Mouse (Mus musculus) leukemia stem cell, adult 10-12 weeks (primary cell): ENCODE results near the gene Gbp6. TPM values are rescaled to one million over a fixed set of nuclear protein-coding genes. Genes with fewer than 3 reads are reported as not detected.

Source experiments
- polyA plus RNA-seq: library from polyadenylated mRNA; stranded (reverse); fragments of >175 nt; gene quantifications from 2 replicates; pipeline ENCODE4 v1.2.3, GENCODE M21; 2012; ENCODE audit warnings: low replicate concordance

The Gbp6 gene
- 0.15 and 0.36 TPM in 2 replicates for polyA plus RNA-seq

DNA sequence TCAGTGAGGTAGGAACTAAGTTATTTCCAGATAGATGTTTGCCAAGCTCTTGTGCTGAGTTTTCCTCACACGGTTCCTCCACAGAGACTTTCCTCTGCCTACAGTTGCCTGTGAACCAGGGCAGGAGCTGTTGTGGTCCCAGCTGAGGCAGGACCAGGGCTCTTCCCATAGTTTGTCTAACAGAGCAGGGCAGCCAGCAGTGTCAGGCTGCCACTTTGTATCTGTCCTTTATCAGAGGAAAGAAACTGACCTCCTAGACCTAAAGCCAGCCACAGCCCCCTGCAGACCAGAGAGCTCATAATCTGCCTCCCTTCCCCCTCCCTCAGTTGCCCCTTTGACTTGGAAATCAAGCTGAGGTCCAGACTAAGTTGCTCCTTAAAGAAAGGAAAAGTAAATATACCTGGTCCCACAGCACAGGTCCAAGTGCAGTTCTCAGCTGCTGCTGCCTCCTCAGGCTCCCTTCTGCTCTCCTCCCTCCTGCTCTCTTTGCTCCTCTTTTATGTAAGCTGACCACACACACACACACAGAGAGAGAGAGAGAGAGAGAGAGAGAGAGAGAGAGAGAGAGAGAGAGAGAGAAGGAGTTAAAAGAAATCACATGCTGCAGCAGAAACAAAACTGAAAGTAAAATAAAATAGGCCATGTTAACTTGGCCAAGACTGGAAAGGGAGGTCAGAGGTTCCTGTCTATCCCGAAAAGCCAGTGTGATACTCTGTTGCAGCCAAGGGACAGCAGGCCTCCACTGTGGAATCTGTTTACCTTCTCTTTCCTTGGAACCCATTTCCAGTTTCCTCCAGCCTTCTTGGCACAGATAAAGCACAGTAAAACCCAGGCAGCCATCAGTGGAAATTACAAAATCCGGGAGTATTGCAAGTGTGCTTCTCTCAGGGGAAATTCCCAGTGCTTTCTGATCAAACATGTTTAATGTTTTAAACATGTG lies at the start of gene Gbp6, which contains the start of gene Gm43302:
TSS of gene Gbp6 (minus strand) at position 473 of the 940 bp plus-strand sequence.
TSS of gene Gm43302 (minus strand) at position 470 of the 940 bp plus-strand sequence.

DNA sequence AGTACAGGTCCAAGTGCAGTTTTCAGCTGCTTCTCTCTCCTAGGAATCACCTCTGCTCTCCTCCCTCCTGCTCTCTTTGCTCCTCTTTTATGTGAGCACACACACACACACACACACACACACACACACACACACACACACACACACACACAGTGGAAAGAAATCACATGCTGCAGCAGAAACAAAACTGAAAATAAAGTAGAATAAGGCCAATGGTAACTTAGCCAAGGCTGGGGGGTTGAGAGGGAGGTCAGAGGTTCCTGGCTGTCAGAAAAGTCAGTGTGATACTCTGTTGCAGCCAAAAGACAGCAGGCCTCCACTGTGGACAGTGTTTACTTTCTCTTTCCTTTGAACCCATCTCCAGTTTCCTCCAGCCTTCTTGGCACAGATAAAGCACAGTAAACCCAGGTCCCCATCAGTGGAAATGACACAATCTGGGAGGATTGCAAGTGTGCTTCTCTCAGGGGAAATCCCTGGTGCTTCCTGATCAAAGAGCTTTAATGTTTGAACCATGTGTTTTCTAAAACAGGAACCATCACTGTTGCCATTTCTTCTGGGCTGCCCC lies 53.9 kb downstream of the Gbp6 start, which contains the start of gene Gbp10:
TSS of gene Gbp10 (minus strand) at position 51 of the 565 bp plus-strand sequence.

Other genes starting within 250 kb of the Gbp6 start
- gene Gbp9, start 154.2 kb downstream of the Gbp6 start, polyA plus RNA-seq = 1.7 and 2.8 TPM in 2 replicates
- 0.36 and 1.8 TPM in 2 replicates for gene Gbp8, start 154.2 kb downstream of the Gbp6 start, polyA plus RNA-seq
- gene Gbp4, start 154.1 kb downstream of the Gbp6 start, polyA plus RNA-seq = 1.1 and 4.3 TPM in 2 replicates
- 0.68 TPM in 1 of 2 replicates, not detected in the other for gene Gbp10, start 54.2 kb downstream of the Gbp6 start, polyA plus RNA-seq
- gene Gm43302, start within 50 bp of the Gbp6 start, polyA plus RNA-seq = 0.06 and 1.0 TPM in 2 replicates
- 0.79 and 4.0 TPM in 2 replicates for gene Lrrc8b, start 122.1 kb upstream of the Gbp6 start, polyA plus RNA-seq
- gene Lrrc8c, start 225.7 kb upstream of the Gbp6 start, polyA plus RNA-seq = 213 and 376 TPM in 2 replicates